Mouse (Mus musculus) ES-CJ7 (cell line): ENCODE results near the gene Tmed9.

Source experiments
- DNase-seq: peaks from one replicate; pipeline ENCODE4 v3.0.0; 2011; ENCODE audit warnings: low read depth, low spot score

Tmed9 gene

DNA sequence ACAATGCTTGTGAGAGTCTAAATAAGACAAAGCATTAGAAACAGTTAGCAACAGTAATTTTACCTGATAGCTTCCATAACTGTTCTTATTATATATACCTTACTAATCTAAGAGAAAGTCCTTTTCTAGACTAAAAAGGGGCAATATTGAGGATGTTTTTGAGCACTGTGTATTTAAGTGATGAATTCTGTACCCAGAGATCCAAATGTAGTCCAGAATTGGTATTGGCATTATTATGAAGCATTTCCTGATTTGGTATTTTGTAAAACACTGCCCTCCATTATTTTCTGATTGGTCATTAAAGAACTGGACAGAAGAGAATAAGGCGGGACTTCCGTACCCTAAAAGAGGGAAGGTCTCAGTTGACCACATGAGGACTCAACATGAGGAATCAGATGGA is at the start of gene Tmed9:
TSS of gene Tmed9 (plus strand) at position 301 of the 400 bp plus-strand sequence.
- no peak for DNase-seq

DNA sequence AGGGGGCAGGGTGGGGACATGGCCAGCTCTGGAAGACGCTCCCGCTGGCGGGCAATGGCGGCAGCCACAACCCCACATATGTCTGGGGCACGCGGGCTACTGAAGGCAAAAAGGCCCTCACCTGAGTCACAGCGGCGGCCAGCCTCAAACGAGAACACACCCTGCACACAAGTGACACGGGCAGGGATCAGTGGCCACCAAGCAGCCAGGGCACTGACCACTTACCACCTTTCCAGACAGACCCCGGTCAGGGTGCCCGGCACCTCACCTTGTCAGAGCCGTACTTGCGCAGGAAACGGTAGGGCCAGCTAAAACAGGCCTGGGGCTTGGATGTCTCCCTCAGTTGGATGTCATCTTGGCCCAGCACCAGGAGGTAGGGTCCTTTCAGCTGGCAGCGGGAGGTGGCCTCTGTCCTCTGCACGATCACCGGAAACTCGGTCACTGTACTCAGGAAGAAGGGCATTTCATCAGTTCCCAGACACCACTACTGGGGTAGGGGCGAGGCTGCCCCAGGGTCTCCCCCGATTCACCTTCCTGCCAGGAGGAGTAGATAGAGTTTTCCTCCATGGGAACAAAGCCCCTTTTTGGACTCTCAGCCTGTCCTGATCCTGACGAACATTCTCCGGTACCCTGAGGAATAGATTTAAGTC is 49.5 kb upstream of the Tmed9 start:
- no peak for DNase-seq

DNA sequence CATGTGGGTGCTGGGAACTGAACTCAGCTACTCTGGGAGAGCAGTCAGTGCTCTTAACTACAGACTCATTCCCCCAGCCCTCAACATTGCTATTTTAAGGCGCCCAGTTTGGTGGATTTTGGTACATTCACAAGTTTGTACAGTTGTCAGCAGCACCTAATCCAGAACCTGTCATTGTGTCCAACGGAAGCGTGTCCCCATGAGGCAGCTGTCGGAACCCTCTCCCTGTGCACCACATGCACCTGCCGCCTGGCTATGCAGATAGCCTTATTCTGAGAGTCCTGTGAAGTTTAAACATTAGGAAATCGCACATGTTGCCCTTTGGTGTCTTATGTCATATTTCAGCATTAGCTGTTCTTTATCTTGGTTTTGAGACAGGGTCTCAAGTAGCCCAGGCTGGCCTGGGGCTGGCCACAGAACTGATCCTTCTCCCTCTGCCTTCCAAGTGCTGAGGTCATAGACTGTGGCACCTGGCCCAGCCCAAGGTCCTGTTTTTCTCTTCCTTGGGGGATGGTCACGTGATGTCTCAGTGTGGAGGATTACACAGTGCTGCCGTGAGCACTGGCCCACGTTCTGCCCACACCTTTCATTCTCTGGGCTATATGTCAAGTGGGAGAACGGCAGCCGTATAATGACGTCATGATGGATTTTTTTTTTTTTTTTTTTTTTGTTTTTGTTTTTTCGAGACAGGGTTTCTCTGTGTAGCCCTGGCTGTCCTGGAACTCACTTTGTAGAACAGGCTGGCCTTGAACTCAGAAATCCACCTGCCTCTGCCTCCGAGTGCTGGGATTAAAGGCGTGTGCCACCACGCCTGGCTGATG is 47.6 kb upstream of the Tmed9 start:
- DNase-seq = no peak

GRCm38 (mm10) chr13:55527212-55527611 is 46.3 kb upstream of the Tmed9 start:
- no peak for DNase-seq

- no peak for DNase-seq
These were observed 45.4 kb upstream of the Tmed9 start for GRCm38 (mm10) chr13:55527834-55528772.

- DNase-seq = no peak
These were observed 44.2 kb upstream of the Tmed9 start, which contains the start of gene Dok3 for GRCm38 (mm10) chr13:55529198-55529915. Gene Dok3, minus strand, starts transcription at chr13:55529296.

DNA sequence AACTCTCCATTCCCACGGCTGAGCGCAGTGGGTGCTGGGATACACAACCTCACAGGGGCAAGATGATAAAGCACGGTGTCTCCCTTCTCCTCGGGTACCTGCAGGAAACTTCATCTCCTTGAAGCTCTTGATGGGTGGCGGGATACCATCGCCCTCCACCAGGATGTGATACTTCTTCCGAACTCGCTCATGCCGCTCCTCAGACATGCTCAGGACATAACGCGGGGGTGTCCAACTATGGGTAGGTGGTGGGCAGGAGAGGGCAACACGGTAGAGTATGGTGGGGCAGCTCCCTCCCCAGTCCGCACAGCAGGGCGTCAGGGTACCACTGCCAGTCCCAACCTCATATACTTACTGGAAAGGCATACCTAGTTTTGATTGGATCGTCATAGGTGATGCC is 38.3 kb upstream of the Tmed9 start:
- DNase-seq = no peak

GRCm38 (mm10) chr13:55535796-55536193 is 37.7 kb upstream of the Tmed9 start:
- DNase-seq = no peak

DNA sequence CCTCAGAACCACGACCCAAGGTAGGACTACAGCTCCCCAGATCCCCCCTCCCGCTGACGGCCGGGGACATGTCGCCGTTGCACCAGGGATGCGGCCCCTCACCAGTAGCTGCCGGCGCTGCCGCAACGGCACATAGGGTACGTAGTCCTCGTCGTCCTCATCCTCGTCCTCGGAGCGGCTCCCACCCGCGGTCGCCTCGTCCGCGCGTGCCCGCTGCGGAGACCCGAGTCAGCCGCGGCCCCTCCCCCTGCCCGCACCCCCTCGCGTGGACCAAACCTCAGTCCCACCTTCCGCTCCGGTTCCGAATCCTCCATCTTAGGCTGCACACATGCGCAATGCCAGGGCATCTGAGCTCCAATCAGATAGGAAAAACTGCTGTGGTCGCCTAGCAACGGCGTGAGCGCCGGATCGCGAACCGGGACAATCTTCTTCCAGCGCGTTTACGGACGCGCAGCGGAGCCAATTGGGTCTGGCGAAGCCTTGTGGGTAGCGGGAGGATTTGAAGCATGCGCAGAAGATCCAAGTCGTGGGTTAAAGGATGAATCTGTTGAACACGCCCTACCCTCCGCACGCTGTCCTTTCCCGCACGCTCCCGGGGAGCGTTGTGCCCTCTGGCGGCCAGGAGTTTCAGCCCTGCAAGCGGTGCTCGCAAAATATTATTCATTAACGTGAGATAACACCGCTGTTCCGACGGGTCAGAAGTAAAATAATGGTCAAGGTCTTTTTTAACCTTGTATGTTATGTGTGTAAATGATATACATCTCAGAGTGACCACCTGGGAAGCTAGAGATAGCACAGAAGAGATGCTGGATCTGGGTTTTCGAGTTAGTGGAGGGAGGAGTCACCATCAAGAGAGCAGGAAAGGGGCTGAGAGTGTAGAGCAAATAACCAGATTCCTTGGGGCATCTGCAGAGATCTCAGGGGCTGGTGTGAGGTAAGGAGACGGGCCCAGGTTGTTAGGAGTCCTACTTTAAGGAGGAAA is 37.0 kb upstream of the Tmed9 start, which contains the start of gene Ddx41:
TSS of gene Ddx41 (minus strand) at position 465 of the 982 bp plus-strand sequence.
- DNase-seq = peak; percentile 100

DNA sequence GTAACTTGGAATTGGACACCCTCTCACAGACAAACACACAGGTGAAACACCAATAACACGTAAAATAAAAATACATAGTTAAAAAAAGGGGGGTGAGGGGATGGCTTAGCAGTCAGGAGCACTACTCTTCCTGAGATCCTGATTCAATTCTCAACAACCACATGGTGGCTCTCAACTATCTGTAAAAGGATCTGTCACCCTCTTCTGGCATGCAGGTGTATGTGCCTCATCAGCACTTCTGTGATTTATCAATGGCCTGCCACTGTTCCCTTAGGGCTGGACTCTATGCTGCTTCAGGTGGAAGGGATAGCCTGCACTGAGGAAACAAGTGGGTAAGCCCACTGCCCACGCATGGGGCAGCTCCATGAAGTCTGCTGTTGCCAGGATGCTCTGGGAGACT is 32.6 kb upstream of the Tmed9 start:
- DNase-seq = no peak

GRCm38 (mm10) chr13:55542891-55543290 is 30.6 kb upstream of the Tmed9 start:
- no peak for DNase-seq

DNA sequence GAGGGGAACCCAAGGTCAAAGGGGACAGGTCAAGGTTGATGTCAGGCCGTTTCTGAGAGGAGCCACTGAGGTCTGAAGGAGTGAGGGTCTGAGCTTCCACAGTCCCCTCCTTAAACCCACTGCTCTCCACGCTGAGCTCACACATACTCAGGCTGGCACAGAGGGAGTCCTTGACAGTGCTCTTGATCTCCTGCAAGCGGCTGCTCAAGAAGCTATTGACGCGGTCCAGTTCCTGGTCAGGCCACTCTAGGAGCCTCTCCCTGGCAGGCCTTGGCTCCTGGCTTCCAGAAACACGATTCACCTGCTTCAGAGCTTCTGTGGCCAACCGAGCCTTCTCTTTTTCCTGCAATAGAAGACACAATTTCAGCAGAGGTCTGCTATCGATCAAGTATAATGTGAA is 30.1 kb upstream of the Tmed9 start:
- DNase-seq = no peak

- no peak for DNase-seq
These were observed 28.7 kb upstream of the Tmed9 start for GRCm38 (mm10) chr13:55544792-55545191.

DNA sequence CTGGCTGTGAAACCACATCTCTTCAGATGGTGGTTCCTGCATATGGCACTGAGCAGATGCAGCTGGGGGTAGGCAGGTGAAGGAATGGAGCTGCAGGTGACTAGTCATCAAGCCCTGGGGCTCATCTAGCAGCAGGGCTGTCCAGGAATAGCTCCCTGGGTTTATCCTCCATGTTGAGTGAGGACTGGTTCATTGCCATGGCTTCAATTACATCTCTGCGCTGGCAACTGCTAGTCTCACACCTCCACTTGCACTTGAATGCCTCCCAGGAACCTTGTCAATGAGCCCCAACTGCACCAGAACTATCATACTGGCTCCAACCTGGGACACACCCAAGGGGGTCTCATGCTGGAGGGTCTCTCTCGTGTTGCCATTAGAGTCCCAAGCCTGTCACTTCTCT is 25.6 kb upstream of the Tmed9 start:
- DNase-seq = no peak

- no peak for DNase-seq
These were observed 25.1 kb upstream of the Tmed9 start for GRCm38 (mm10) chr13:55548426-55548825.

- no peak for DNase-seq
These were observed 24.5 kb upstream of the Tmed9 start for GRCm38 (mm10) chr13:55549061-55549460.

GRCm38 (mm10) chr13:55555921-55556320 is 17.6 kb upstream of the Tmed9 start:
- DNase-seq = no peak

- DNase-seq = no peak
These were observed 16.0 kb upstream of the Tmed9 start for GRCm38 (mm10) chr13:55557499-55557898.

DNA sequence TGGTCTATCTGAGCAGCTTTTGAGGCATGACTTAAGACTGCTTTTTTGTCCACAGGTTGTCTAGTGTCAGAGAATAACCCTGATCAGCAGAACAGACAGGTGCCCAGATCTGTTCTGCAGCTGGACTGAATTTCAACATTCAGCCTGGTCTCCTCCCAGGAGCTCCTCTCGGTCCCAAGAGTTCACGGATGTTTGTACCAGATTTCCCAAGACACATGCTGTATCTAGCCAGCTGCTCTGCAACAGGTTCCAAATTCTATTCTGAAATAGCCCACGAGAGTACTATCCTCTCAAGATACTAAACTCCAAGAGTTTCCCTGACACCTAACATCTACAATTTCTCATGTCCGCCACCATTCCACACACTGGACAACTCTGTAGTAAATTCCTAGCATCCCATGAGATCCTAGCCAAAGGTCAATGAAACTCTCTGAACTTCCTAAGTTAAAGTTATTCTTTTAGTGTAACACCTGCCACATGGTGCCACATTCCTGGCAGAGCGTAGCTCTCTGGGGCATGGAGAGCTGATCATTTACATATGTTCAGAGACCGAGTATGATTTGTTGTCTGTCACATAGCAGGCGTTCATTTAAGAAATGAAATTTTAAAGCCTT is 10.2 kb upstream of the Tmed9 start:
- no peak for DNase-seq

GRCm38 (mm10) chr13:55567001-55567400 is 6.5 kb upstream of the Tmed9 start:
- no peak for DNase-seq
